Mouse (Mus musculus): ENCODE data around the gene Ralgapa2. TPM values are rescaled to one million over a fixed set of nuclear protein-coding genes. Genes with fewer than 3 reads are reported as not detected.

The Ralgapa2 gene
- polyA plus RNA-seq, 1 experiment, result 10.7 TPM

- no peak for DNase-seq (ENCODE audit: low read depth, low spot score)
Observed at GRCm38 (mm10) chr2:146247576-146247975, 264.6 kb downstream of the Ralgapa2 start.

DNA sequence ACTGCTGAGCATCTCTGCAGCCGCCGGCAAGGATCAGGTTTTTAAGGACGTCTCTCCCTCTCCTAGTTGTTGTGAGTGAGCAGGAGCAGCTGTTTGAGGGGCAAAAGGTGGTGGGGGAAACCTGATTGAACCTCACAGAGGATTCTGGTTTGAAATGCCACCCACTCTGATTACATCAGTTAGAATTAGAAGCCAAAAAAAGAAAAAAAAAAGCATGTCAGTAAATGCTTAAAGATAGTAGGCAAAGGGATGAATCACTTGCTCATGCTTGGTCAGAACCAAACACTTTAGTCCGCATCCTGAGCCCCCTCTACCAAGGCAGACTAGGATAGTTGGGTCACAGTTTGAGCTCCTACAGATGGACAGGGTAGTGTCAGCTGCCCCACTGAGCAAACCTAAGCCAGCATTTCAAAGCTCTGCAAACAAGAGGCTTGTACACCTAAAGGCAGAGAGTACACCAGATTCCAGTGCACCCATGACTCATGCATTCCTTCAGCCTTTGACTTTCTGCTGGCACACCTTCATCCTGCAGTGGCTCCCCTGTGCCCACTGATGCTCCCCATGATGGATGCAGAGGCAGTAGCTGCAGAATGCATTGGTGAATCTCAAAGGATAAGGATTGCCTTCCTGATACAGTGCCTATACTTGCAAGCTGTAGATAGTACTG is 265.6 kb downstream of the Ralgapa2 start:
- 86% methylated on average over 4 of the region's 4 CpGs for WGBS
- no peak for DNase-seq (ENCODE audit: low read depth, low spot score)

More at GRCm38 (mm10) chr2:146247576-146247975, 264.6 kb downstream of the Ralgapa2 start:
- WGBS, result 62% methylated on average over 6 of the region's 6 CpGs

DNA sequence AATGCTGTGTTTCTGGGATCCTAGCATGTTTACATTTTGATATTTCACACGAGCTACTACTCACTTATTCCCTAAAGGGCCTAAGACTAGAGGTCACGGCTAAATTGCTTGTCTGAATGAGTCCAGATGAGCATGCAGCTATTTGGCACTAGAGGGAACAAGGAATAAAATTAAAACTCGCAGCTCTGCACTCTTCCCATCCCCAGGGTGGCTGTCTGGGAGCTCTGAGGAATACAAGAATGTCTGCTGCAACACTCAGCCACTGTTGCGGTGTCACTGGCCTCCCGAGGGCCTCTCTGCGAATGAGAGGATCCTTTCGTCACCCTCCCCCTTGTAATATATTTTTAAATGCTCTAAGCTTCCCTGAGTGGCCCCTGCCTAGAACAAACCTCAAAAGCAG is 266.7 kb downstream of the Ralgapa2 start:
- WGBS, result 77% methylated on average over 7 of the region's 7 CpGs
- DNase-seq (ENCODE audit: low read depth, low spot score), result no peak

- DNase-seq (ENCODE audit: low read depth, low spot score), result no peak
- WGBS, result 99% methylated on average over 2 of the region's 2 CpGs
Observed at GRCm38 (mm10) chr2:146244049-146244448, 268.1 kb downstream of the Ralgapa2 start.

- no peak for DNase-seq (ENCODE audit: low read depth, low spot score)
- 92% methylated on average over 4 of the region's 4 CpGs for WGBS
Observed at GRCm38 (mm10) chr2:146239196-146239747, 272.9 kb downstream of the Ralgapa2 start.

- WGBS, result 97% methylated on average over 2 of the region's 2 CpGs
- no peak for DNase-seq (ENCODE audit: low read depth, low spot score)
Observed at GRCm38 (mm10) chr2:146231485-146231884, 280.7 kb downstream of the Ralgapa2 start.

- 68% methylated on average over 2 of the region's 2 CpGs for WGBS
- DNase-seq (ENCODE audit: low read depth, low spot score), result no peak
Observed at GRCm38 (mm10) chr2:146228435-146228834, 283.7 kb downstream of the Ralgapa2 start.

- no peak for DNase-seq (ENCODE audit: low read depth, low spot score)
- 61% methylated on average over 3 of the region's 3 CpGs for WGBS
Observed at GRCm38 (mm10) chr2:146227646-146228045, 284.5 kb downstream of the Ralgapa2 start.

- 5% methylated on average over 9 of the region's 9 CpGs for whole genome bisulfite sequencing
- no peak for DNase-seq (ENCODE audit: low read depth, low spot score)
Observed at GRCm38 (mm10) chr2:146226484-146226883, 285.7 kb downstream of the Ralgapa2 start.

GRCm38 (mm10) chr2:146225818-146226217 is 286.3 kb downstream of the Ralgapa2 start:
- 17% methylated on average over 6 of the region's 6 CpGs for WGBS
- DNase-seq (ENCODE audit: low read depth, low spot score), result no peak

- no peak for DNase-seq (ENCODE audit: low read depth, low spot score)
- 16% methylated on average over 7 of the region's 7 CpGs for WGBS
Observed at GRCm38 (mm10) chr2:146224141-146224540, 288.0 kb downstream of the Ralgapa2 start.

DNA sequence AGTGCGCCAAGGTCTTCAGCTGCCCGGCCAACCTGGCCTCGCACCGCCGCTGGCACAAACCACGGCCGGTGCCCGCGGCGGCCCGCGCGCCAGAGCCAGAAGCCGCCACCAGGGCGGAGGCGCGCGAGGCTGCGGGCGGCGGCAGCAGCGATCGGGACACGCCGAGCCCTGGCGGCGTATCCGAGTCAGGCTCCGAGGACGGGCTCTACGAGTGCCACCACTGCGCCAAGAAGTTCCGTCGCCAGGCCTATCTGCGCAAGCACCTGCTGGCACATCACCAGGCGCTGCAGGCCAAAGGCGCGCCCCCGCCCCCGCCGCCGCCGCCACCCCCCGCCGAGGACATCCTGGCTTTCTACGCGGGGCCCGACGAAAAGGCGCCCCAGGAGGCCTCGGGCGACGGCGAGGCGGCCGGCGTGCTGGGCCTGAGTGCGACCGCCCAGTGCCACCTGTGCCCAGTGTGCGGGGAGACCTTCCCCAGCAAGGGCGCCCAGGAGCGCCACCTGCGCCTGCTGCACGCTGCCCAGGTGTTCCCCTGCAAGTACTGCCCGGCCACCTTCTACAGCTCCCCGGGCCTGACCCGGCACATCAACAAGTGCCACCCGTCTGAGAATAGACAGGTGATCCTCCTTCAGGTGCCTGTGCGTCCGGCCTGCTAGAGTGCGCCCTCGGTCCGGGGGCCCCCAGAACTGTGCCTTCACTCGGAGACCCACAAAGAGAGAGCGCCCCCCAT is 288.8 kb downstream of the Ralgapa2 start:
- DNase-seq (ENCODE audit: low read depth, low spot score), result no peak
- WGBS, result 1% methylated on average over 75 of the region's 75 CpGs

GRCm38 (mm10) chr2:146222279-146223175 is 289.6 kb downstream of the Ralgapa2 start:
- no peak for DNase-seq (ENCODE audit: low read depth, low spot score)
- under 1% methylated on average over 128 of the region's 133 CpGs for WGBS

DNA sequence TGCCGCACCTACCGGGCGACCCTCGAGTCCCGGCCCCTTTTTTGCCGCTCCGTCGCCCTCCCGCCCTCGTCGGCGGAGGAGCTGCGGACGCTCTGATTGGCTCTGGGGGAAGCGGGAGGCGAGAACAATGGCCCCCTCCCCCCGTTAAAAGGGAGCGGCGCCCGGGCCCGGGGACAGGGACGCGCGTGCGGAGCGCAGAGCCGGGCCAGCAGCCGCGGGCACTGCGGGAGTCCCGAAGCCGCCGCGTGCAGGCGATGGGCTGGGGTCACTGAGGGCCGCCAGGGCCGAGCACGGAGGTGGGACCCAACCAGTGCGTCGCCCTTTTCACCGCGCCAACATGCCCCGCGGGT is 290.2 kb downstream of the Ralgapa2 start:
- no peak for DNase-seq (ENCODE audit: low read depth, low spot score)
- under 1% methylated on average over 43 of the region's 44 CpGs for WGBS

GRCm38 (mm10) chr2:146221076-146221928 is 290.8 kb downstream of the Ralgapa2 start, which contains the start of gene Insm1:
Gene Insm1, plus strand, starts transcription at chr2:146221921.
- no peak for DNase-seq (ENCODE audit: low read depth, low spot score)
- 1% methylated on average over 80 of the region's 86 CpGs for WGBS

DNA sequence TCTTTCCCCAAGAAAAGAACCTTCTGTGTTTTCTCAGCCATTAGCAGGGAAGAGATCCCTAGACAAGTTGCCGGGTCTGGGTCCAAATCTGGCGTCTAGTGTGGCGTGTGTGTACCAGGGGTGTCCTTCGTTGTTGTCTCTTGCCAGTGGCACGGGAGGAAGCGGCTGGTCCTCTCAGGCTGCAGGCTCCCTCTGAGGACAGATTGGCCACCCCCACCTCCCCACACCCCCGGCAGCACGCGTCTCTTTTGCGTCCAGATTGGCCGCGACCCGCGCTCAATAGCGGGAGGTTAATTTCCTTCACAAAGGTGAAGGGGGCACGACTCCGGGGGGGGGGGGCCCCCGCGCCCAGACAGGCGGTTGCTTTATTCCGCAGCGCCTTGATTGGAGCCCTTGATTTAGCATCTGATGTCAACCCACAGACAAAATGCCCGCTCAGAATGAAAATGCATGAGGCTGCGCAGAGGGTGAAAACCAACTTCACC is 291.5 kb downstream of the Ralgapa2 start:
- DNase-seq (ENCODE audit: low read depth, low spot score), result no peak
- 7% methylated on average over 24 of the region's 24 CpGs for WGBS

GRCm38 (mm10) chr2:146219791-146220190 is 292.4 kb downstream of the Ralgapa2 start:
- 21% methylated on average over 11 of the region's 11 CpGs for WGBS
- DNase-seq (ENCODE audit: low read depth, low spot score), result no peak

DNA sequence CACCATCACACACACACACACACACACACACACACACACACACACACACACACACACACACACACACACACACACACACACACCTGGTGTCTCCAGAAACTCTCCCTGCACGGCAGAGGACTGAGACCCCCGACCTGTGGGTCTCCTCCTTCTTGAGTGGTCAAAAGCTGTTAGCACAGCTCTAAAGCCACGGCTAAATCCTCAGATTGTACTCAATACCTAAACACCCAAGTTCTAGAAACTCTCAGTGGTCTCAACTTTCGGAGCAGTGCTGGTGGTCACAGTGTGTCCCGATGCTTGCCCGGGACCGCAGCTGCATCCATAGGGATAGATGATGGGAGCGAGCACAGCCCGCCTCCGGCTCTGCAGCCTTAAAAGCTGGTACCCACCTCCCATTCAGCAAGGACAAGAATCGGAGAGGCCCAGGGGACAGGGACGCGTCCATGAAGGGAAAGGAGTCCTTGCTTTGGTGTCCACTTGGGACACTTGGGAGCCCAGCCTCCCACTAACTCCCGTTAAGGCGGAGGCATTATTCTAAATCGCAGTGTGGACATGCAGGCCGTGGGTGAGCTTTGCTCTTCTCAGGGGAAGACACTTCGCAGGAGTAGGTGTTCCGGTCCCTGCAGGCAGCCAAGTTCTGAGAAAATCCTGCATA is 293.1 kb downstream of the Ralgapa2 start:
- DNase-seq (ENCODE audit: low read depth, low spot score), result no peak

More for the DNA sequence above, 293.1 kb downstream of the Ralgapa2 start:
- WGBS, result 8% methylated on average over 19 of the region's 19 CpGs

Data from large intestine, adult 2 months (tissue).